Mouse (Mus musculus): ENCODE results near the gene Anks6. TPM values are rescaled to one million over a fixed set of nuclear protein-coding genes. Genes with fewer than 3 reads are reported as not detected.

The Anks6 gene
- not detected for polyA plus RNA-seq (2014; fragmentation: Illumina TruSeq; extraction: RNeasy Lipid Tissue Mini Kit (QIAGEN cat#74804); ENCODE audit: low read depth, low replicate concordance)

GRCm38 (mm10) chr4:47056791-47057509, at the start of gene Anks6:
Anks6 (minus strand) TSS chr4:47057427.

GRCm38 (mm10) chr4:47091493-47092386, 34.5 kb upstream of the Anks6 start, which contains the start of gene Galnt12:
Galnt12 (plus strand) TSS chr4:47091909.

GRCm38 (mm10) chr4:46991016-46991958, 65.9 kb downstream of the Anks6 start, which contains the start of gene Gabbr2:
Gabbr2 (minus strand) TSS chr4:46991873.

Other genes starting within 250 kb of the Anks6 start
- gene Gabbr2, start 65.6 kb downstream of the Anks6 start, polyA plus RNA-seq (2014; fragmentation: Illumina TruSeq; extraction: RNeasy Lipid Tissue Mini Kit (QIAGEN cat#74804); ENCODE audit: low read depth, low replicate concordance), result 0.12 TPM
- 0.82 TPM for gene Galnt12, start 34.5 kb upstream of the Anks6 start, polyA plus RNA-seq (2014; fragmentation: Illumina TruSeq; extraction: RNeasy Lipid Tissue Mini Kit (QIAGEN cat#74804); ENCODE audit: low read depth, low replicate concordance)
- 24.1 TPM for gene Col15a1, start 150.7 kb upstream of the Anks6 start, polyA plus RNA-seq (2014; fragmentation: Illumina TruSeq; extraction: RNeasy Lipid Tissue Mini Kit (QIAGEN cat#74804); ENCODE audit: low read depth, low replicate concordance)

All from adrenal gland, adult 10 weeks (tissue).